Mouse (Mus musculus) left cerebral cortex, adult 18-20 months (tissue): Measurements from ENCODE around the gene Cysrt1. TPM values are rescaled to one million over a fixed set of nuclear protein-coding genes. Genes with fewer than 3 reads are reported as not detected.
"Not testable (repeated sequence)": the region's sequence is repeated elsewhere in the genome, so short reads cannot be mapped to it uniquely, and the experiment has no call there.

Experiments used
- DNase-seq, 2 experiments: peaks; one replicate each; pipeline ENCODE4 v3.0.0; 2021 to 2022; ENCODE audit warnings: low spot score in 2 of 2, mixed read lengths in 1 of 2
- total RNA-seq, 2 experiments: library from RNA; stranded (reverse); gene quantifications; 2 replicates each; pipeline ENCODE4 v1.2.3; 2021

The Cysrt1 gene
- total RNA-seq, 2 experiments from 2014 or later = not detected

- DNase-seq = no peak
Observed at GRCm38 (mm10) chr2:25265897-25266656, 23.8 kb upstream of the Cysrt1 start.

- DNase-seq = no peak
Observed at GRCm38 (mm10) chr2:25264851-25265250, 22.6 kb upstream of the Cysrt1 start.

GRCm38 (mm10) chr2:25264286-25264660 is 22.0 kb upstream of the Cysrt1 start:
- no peak for DNase-seq

GRCm38 (mm10) chr2:25263623-25264285 is 21.5 kb upstream of the Cysrt1 start:
- no peak for DNase-seq

- no peak for DNase-seq
Observed at GRCm38 (mm10) chr2:25262795-25263622, 20.8 kb upstream of the Cysrt1 start.

- peak; percentile 91 to 93 for DNase-seq
Observed at GRCm38 (mm10) chr2:25262291-25262767, 20.1 kb upstream of the Cysrt1 start, which contains the start of gene Tprn. Tprn (plus strand) TSS chr2:25262618.

- no peak for DNase-seq
Observed at GRCm38 (mm10) chr2:25261870-25262269, 19.6 kb upstream of the Cysrt1 start.

GRCm38 (mm10) chr2:25258887-25259286 is 16.6 kb upstream of the Cysrt1 start:
- DNase-seq = no peak

GRCm38 (mm10) chr2:25257250-25257649 is 15.0 kb upstream of the Cysrt1 start:
- not testable (repeated sequence) for DNase-seq

GRCm38 (mm10) chr2:25256443-25257109 is 14.3 kb upstream of the Cysrt1 start:
- DNase-seq = not testable (repeated sequence)

- peak; percentile 89 for DNase-seq
Observed at GRCm38 (mm10) chr2:25255284-25255779, 13.1 kb upstream of the Cysrt1 start, which contains the start of gene Tmem203. Tmem203 (plus strand) TSS chr2:25255439.

- DNase-seq = no peak
Observed at GRCm38 (mm10) chr2:25252331-25252730, 10.1 kb upstream of the Cysrt1 start.

- no peak for DNase-seq
Observed at GRCm38 (mm10) chr2:25246183-25247072, 4.2 kb upstream of the Cysrt1 start, which contains the start of gene AL732309.1. AL732309.1 (minus strand) TSS chr2:25246863.

- no peak for DNase-seq
Observed at GRCm38 (mm10) chr2:25244144-25244543, 1.9 kb upstream of the Cysrt1 start.

- DNase-seq = no peak
Observed at GRCm38 (mm10) chr2:25243342-25243741, 1.1 kb upstream of the Cysrt1 start.

GRCm38 (mm10) chr2:25241438-25241775 is 845 bp downstream of the Cysrt1 start:
- DNase-seq = no peak

GRCm38 (mm10) chr2:25240723-25241437 is 1.4 kb downstream of the Cysrt1 start:
- peak; percentile 69 to 75 for DNase-seq

GRCm38 (mm10) chr2:25240310-25240709 is 1.9 kb downstream of the Cysrt1 start:
- no peak for DNase-seq

- no peak for DNase-seq
Observed at GRCm38 (mm10) chr2:25239766-25240165, 2.5 kb downstream of the Cysrt1 start.
